Mouse (Mus musculus): ENCODE results near the gene Ptprd.

The Ptprd gene

GRCm38 (mm10) chr4:77537843-77538242, 673.9 kb downstream of the Ptprd start:
- no peak for DNase-seq

DNA sequence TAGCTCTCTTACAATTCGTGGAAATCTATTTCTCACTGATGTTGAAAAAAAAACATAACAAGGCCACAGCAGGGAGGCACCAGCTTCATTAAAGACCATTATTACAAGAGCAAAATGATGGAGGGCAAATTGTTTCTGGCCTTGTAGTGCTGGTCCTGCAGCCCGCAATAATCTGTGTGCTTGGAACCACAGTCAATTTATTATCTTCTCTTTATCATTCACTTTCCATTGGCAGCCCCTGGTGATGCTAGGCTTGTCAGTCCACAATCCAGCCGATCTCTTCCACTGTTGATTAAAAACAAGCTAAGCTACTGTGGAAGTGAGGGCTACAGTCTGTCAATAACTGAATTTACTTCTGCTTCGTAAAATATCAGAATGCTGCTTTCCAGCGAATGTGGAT, 674.4 kb downstream of the Ptprd start:
- DNase-seq: no peak

DNA sequence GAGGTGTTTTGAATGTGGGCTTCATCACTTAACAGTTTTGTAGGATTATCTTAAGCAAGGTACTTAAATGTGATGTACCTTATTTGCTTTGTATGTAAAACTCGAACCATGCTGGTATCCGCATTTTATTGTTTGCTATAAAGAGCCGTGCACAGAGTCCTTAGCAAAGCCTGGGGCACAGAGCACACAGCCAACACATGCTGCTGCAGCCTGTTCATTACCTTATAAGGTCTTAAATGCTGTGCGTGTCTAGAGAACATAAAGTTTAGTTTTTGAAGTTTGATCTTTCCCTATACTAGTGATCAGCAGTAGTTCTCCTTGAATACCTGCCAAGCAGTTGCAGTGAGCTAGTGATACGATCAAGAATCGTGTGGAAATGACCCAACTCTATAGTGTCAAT, 676.2 kb downstream of the Ptprd start:
- DNase-seq: no peak

DNA sequence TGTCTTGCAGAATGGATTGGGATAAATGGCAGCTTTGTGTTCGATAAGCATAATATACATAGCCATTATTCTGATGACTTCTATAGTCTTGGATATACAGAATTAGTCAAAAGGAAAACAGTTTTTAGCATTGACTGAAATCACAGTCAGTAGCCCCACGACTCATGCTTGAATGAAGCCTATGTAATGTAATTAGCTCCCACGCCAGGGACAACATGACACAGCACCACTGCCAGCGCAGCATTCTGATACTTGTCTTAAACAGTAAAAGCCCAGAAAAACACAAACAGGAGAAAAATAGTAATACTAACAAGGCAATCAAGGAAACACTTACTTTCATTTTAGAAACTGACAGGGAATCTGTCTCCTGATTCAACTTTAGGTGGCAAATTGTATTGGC, 677.2 kb downstream of the Ptprd start:
- peak; percentile 28 to 35 for DNase-seq

DNA sequence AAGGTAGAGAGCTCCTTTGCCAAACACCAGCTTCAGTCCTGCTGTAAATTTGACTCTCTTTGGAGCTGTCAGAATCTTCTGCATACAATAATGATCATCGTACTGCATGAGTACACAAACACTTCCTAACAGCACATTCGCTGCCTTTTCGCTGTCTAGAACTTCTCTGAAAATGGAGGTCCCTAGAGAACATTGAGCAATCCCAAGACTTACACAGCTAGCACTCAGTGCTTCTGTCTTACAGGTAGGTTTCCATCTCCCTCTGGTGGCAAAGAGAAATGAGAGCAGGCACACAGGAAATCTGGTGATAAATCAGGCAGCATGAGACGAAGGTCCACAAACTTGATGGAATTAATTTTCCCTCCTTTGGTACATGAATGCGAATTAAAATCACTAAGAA, 692.6 kb downstream of the Ptprd start:
- DNase-seq: peak; percentile 49 to 60

- no peak for DNase-seq
These were observed 697.7 kb downstream of the Ptprd start for GRCm38 (mm10) chr4:77513914-77514628.

GRCm38 (mm10) chr4:77513041-77513440, 698.7 kb downstream of the Ptprd start:
- DNase-seq: no peak

- DNase-seq: no peak
These were observed 757.7 kb downstream of the Ptprd start for GRCm38 (mm10) chr4:77454049-77454448.

DNA sequence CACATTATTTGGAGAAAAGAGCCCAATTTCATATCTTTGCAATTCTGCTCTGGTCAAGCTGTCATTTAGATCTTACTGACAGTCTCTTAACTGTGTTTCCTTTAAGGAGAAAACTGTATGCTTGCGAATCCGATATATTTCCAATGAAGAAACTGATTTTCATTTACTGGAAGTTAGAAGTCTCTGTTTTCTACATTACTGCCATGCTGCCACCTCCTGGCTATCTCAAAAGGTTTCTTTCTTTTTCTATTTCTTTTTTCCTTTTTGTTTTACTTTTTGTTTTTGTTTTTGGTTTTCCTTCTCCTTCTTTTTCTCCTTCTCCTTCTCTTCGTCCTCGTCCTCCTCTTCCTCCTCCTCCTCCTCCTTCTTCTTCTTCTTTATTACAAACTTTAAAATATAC, 812.6 kb downstream of the Ptprd start:
- DNase-seq: peak in 1 of 2 experiments; percentile 2

DNA sequence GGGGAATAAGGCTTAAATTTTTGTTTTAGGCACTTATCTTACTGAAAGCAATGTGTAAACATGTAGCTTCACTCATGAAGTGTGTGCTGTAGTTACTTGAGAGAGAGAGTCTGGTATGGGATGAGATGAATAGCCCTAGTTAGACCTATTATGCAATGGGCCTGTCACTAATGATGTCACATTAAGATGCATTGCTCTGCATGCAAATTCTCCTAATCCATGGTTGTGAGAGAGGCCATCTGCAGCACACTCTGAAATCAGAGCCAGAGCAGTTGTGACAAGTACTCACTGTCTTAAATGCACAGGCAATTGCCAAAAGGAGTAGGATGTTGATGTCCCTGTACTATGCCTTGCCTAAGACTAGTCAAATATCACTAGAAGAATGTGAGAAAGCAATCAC, 850.0 kb downstream of the Ptprd start:
- no peak for DNase-seq

GRCm38 (mm10) chr4:77327198-77327597, 884.6 kb downstream of the Ptprd start:
- DNase-seq: no peak

GRCm38 (mm10) chr4:77317060-77317680, 894.6 kb downstream of the Ptprd start:
- peak in 1 of 2 experiments; percentile 8 for DNase-seq

- no peak for DNase-seq
These were observed 895.1 kb downstream of the Ptprd start for GRCm38 (mm10) chr4:77316644-77317043.

GRCm38 (mm10) chr4:77310127-77310788, 901.5 kb downstream of the Ptprd start:
- DNase-seq: peak in 1 of 2 experiments; percentile 2

GRCm38 (mm10) chr4:77283423-77283822, 928.3 kb downstream of the Ptprd start:
- no peak for DNase-seq

DNA sequence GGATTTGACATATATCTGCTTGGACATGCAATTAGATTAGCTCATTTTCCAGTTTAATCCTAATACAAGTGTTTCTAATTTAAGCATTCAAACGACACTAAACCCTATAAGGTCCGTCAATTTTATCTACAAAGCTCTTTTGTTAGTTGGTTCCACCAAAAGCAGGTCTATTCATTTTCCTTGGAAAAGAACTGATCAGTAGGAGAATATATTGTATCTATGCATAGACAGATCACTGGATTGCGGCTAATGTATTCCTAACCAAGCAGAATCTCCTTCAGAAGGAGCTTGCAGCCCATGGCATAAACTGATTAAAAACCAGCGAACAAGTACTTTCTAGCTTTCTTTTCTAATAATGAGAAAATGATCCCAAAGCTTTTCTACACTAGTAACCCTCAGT, 933.8 kb downstream of the Ptprd start:
- no peak for DNase-seq

DNA sequence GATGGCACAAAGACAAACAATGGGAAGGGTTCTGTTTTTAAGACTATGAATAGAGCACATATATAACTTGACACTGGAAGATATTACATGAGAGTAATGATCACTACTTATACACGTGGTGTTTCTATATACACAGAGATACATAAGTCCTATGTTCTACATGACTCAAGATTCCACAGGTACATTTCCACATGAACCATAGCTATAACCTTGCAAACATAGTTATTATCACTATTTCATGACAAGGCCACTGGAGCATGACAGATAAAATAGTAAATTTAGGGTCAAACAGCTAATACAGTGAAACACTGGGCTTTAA, 951.8 kb downstream of the Ptprd start:
- no peak for DNase-seq

- DNase-seq: peak; percentile 13 to 28
These were observed 952.4 kb downstream of the Ptprd start for GRCm38 (mm10) chr4:77259250-77259971.

- peak in 1 of 2 experiments; percentile 16 for DNase-seq
These were observed 960.6 kb downstream of the Ptprd start for GRCm38 (mm10) chr4:77251188-77251587.

- no peak for DNase-seq
These were observed 962.0 kb downstream of the Ptprd start for GRCm38 (mm10) chr4:77249801-77250200.

DNA sequence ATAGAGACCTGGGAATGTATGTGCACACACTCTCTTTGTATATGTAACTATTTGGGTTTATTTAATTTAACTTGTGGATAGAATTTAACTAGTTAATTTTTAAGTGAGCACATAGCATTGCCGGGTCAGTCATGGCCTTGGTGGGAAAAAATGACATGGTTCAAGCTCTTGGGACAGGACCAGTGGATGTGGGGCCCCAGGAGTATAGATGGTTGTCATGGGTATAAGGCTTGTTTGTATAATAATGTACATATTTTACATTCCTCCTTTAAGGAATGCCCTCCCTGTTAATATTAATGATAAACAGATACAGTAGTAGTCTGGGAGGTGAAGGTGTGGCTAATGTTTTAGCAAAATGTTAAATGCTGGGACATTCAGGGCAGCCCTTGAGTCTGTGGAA, 962.8 kb downstream of the Ptprd start:
- DNase-seq: no peak

DNA sequence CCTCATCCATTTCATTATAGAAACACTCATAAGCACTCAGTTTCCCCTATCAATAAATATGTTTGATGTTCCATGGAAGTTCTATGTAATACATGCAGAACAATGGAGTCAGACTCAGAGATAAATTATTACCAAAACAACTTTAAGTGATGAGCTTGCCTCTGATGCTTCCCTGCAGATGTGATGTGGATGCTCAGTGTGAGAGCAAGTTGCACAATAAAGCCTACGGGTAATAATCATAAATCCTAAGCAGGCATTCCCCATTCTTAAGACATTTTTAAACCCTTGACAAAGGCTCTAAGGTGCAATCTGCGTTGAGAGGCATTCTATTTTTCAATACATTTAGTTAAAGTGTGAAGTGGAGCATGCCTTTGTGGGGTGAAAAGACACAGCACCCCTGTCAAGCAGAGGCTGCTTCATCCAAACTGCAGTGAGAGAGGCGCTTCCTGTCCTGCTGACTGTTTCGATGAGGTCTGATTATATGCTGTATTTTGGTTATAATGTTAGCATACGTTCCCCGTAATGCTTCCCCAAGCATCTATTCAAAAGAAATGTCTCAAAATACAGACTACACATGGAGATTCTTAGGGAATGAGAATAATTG, 969.8 kb downstream of the Ptprd start:
- DNase-seq: no peak

DNA sequence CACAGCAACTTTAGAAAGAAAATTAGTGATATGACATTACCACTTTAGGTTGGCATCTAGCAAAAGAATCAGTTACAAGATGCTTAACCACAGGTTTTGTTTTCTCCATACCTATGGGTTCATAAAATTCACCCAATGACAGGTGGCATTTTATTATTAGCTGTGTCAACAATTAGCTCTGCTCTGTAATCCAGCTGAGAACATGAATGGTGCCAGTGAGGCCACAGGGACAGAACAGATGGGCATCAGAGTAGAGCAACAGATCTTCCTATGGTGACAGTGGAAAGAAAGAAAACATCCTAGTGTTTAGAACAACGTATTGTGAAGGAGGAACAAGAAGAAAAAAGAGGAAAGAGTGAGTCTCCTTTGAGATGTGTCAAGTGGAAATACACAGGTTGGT, 973.6 kb downstream of the Ptprd start:
- DNase-seq: peak; percentile 18 to 46

Measured in cerebellum, postnatal 10 days (tissue).